Mouse (Mus musculus) CD8-positive naive resting alpha-beta T cell, adult 57 days (primary cell): ENCODE results near the gene Tek. TPM values are rescaled to one million over a fixed set of nuclear protein-coding genes. Genes with fewer than 3 reads are reported as not detected.

Source experiments
- total RNA-seq: library from RNA; stranded (reverse); gene quantifications from one replicate; pipeline ENCODE4 v1.2.4, GENCODE M21; 2023

Tek gene
- total RNA-seq: not detected

GRCm38 (mm10) chr4:94738838-94739731, at the start of gene Tek:
Tek (plus strand) TSS chr4:94739289.

Other genes with a start within 250 kb of the Tek start
- not detected for gene Gm10306, start 182.7 kb upstream of the Tek start, total RNA-seq
- gene Caap1, start 182.5 kb upstream of the Tek start, total RNA-seq: 11.4 TPM
- 45.0 TPM for gene Plaa, start 136.0 kb upstream of the Tek start, total RNA-seq
- gene Ift74, start 124.8 kb upstream of the Tek start, total RNA-seq: 2.8 TPM
- not detected for gene Lrrc19, start 89.1 kb upstream of the Tek start, total RNA-seq
- gene Eqtn, start 189.6 kb downstream of the Tek start, total RNA-seq: not detected
- gene Mysm1, start 239.8 kb downstream of the Tek start, total RNA-seq: 67.9 TPM